Mouse (Mus musculus) ES-Bruce4 (cell line): Measurements from ENCODE around the gene Zeb2.

Experiments used
- EP300 ChIP-seq: IDR thresholded peaks from 2 replicates; pipeline ENCODE4 v1.6.1; 2011; ENCODE audit warnings: low read depth, low read length; ENCODE audit not compliant: insufficient read depth
- POLR2A ChIP-seq: IDR thresholded peaks from one replicate; pipeline ENCODE4 v1.8.1; 2011; ENCODE audit warnings: low read length; ENCODE audit not compliant: insufficient read depth

DNA sequence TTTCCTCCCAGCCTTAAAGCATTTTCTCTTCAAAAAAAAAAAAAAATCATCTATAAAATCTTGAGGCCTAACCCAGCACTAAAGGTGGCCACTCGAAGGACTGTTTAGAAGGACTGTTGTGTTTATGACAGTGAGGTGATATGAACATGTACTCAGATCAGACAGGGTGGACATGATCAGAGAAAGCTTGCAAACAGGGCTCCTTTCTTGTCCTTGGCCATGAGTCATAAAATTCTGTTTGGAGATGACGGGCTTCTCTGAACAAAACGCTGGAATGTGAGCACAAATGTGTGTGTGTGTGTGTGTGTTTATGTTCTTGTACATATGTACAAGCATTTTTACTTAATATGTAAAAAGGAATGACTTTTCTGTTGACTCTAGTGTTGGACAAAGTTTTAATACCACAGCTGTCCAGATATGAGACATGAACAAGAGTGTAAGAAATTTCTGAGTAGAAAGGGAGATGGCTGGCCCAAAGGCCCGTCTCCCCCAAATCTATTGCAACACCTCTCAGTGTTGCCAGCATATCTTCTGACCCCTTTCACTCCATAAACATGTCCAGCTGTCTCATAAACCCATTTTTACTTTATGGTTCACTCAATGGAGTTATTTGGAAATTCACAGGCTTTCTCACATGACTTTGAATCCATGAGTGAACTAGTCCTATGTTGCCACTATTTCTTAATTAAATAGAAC lies 13.4 kb upstream of the Zeb2 start:
- TF ChIP-seq POLR2A (no peak), EP300 (no peak)
